Comparison of ENCODE assay signal across 22 mouse cellular contexts in genomic region chr3:157190551-157190950, GRCm38 (mm10).
"Had no signal": no experiment of that assay in that cellular context is flagged by ENCODE, and none has a peak within 500 bp of the region (broad histone marks: within the 10 kb centered on the region; RNA-seq: fewer than 3 reads in every experiment).

No protein-coding gene starts in this region.

- H3K27ac ChIP-seq: limb, embryonic 12.5 days; limb, embryonic 15.5 days; liver, embryonic 14.5 days; macrophage; midbrain, embryonic 10.5 days; midbrain, embryonic 13.5 days; neural tube, embryonic 13.5 days; stomach, embryonic 15.5 days had no signal

- H3K9ac ChIP-seq: limb, embryonic 12.5 days; limb, embryonic 15.5 days; liver, embryonic 14.5 days; liver, postnatal 0 days; lung, embryonic 14.5 days; midbrain, embryonic 13.5 days; neural tube, embryonic 13.5 days; stomach, embryonic 15.5 days had no signal

- H3K4me3 ChIP-seq: limb, embryonic 12.5 days; limb, embryonic 15.5 days; midbrain, embryonic 10.5 days; midbrain, embryonic 13.5 days; myocyte; neural tube, embryonic 13.5 days; stomach, embryonic 15.5 days had no signal

- H3K4me2 ChIP-seq: limb, embryonic 12.5 days; limb, embryonic 15.5 days; liver, embryonic 11.5 days; lung, embryonic 14.5 days; midbrain, embryonic 13.5 days; neural tube, embryonic 13.5 days; stomach, embryonic 15.5 days had no signal

- ATAC-seq: liver, postnatal 0 days; lung, postnatal 0 days; midbrain, embryonic 13.5 days; midbrain, embryonic 16.5 days had no signal

- H3K4me1 ChIP-seq: limb, embryonic 12.5 days; stomach, embryonic 15.5 days had no signal

- H3K9me3 ChIP-seq: limb, embryonic 12.5 days; limb, embryonic 15.5 days; midbrain, embryonic 10.5 days; midbrain, embryonic 13.5 days; neural tube, embryonic 13.5 days; stomach, embryonic 15.5 days had no signal

- DNase-seq: kidney, adult 9 months; kidney, postnatal 14 days; kidney, postnatal 4 days; layer of hippocampus, adult 9-11 months; liver, postnatal 0 days; lung, embryonic 14.5 days; retina, postnatal 1 day; right cerebral cortex, postnatal 25 days; spleen, adult 18-20 months; thymus, postnatal 36 days had no signal

- H3K36me3 ChIP-seq: limb, embryonic 12.5 days; limb, embryonic 15.5 days; midbrain, embryonic 10.5 days; midbrain, embryonic 13.5 days; neural tube, embryonic 13.5 days; stomach, embryonic 15.5 days had no signal

- H3K27me3 ChIP-seq: limb, embryonic 12.5 days; limb, embryonic 15.5 days; midbrain, embryonic 13.5 days; neural tube, embryonic 13.5 days; stomach, embryonic 15.5 days had no signal
